Mouse (Mus musculus) cerebellum, adult 2 months (tissue): ENCODE results near the gene Abhd12. TPM values are rescaled to one million over a fixed set of nuclear protein-coding genes. Genes with fewer than 3 reads are reported as not detected.
A peak's percentile ranks its signal among the peaks of the same experiment; 100 is the strongest.

ENCODE experiments used
- DNase-seq, 2 experiments: peaks; one replicate each; pipeline ENCODE4 v3.0.0; 2021
- H3K27ac ChIP-seq: fragments of 200-500 bp; 2 replicates; pipeline ENCODE4 v1.5.1; 2012; ENCODE audit warnings: low read length, control low read depth, inconsistent platforms; ENCODE audit not compliant: insufficient read depth
- H3K27me3 ChIP-seq: fragments of 200-500 bp; 2 replicates; pipeline ENCODE4 v1.6.1; 2012; ENCODE audit warnings: inconsistent platforms, mild to moderate bottlenecking, low read length, moderate library complexity; ENCODE audit not compliant: control insufficient read depth, insufficient read depth
- H3K4me1 ChIP-seq: fragments of 200-500 bp; 2 replicates; pipeline ENCODE4 v1.6.1; 2011; ENCODE audit warnings: low read length; ENCODE audit not compliant: control insufficient read depth, insufficient read depth
- H3K4me3 ChIP-seq: fragments of 200-500 bp; replicated peaks from 2 replicates; pipeline ENCODE3; 2011; ENCODE audit warnings: mild to moderate bottlenecking, low read depth, low read length, control low read depth; ENCODE audit not compliant: insufficient read depth
- CTCF ChIP-seq: fragments of 200-500 bp; IDR thresholded peaks from 2 replicates; pipeline ENCODE4 v1.5.1; 2011; ENCODE audit warnings: low read depth, mild to moderate bottlenecking, control low read depth, low read length, moderate library complexity, borderline replicate concordance; ENCODE audit not compliant: insufficient read depth
- POLR2A ChIP-seq: fragments of 200-500 bp; IDR thresholded peaks from 2 replicates; pipeline ENCODE4 v1.6.1; 2011; ENCODE audit warnings: low read length, control low read depth, borderline replicate concordance; ENCODE audit not compliant: insufficient read depth
- WGBS: fragments of 180-500 bp; shearing (Covaris S2); methylation state at CpG from one replicate; pipeline ENCODE4 v1.1.7; 2018; 5-methylcytosine and 5-hydroxymethylcytosine counted together
- polyA plus RNA-seq: library from polyadenylated mRNA; depleted of rRNA; stranded (reverse); fragments of >200 nt; gene quantifications from 2 replicates; pipeline ENCODE4 v1.2.3, GENCODE M21; 2012

Gene Abhd12
- polyA plus RNA-seq, 1 experiment = 263 TPM

GRCm38 (mm10) chr2:150839686-150840471 is 64.7 kb downstream of the Abhd12 start:
- Histone ChIP-seq H3K27me3 (no peaks in the 10 kb centered on the region), H3K4me3 (no peak overlapping the region), H3K4me1 (no peaks in the 10 kb centered on the region), H3K27ac (no peak overlapping the region)
- WGBS = 45% methylated on average over 12 of the region's 12 CpGs
- no peak for TF ChIP-seq POLR2A
- no peak for TF ChIP-seq CTCF
- peak in 1 of 2 experiments; percentile 29 for DNase-seq

GRCm38 (mm10) chr2:150837781-150838180 is 66.8 kb downstream of the Abhd12 start:
- TF ChIP-seq CTCF (no peak), POLR2A (no peak)
- H3K27ac ChIP-seq = no peak overlapping the region
- no peak overlapping the region for H3K4me3 ChIP-seq
- WGBS = 98% methylated on average over 3 of the region's 3 CpGs
- no peaks in the 10 kb centered on the region for H3K27me3 ChIP-seq
- DNase-seq = no peak
- no peaks in the 10 kb centered on the region for H3K4me1 ChIP-seq

- Histone ChIP-seq H3K4me1 (peaks cover 4% of the 10 kb centered on the region), H3K27me3 (no peaks in the 10 kb centered on the region), H3K27ac (no peak overlapping the region), H3K4me3 (no peak overlapping the region)
- 72% methylated on average over 15 of the region's 15 CpGs for WGBS
- no peak for TF ChIP-seq POLR2A
- TF ChIP-seq CTCF = no peak
- DNase-seq = no peak
Observed at GRCm38 (mm10) chr2:150836906-150837305, 67.6 kb downstream of the Abhd12 start.

- no peak for DNase-seq
- Histone ChIP-seq H3K27ac (no peak overlapping the region), H3K27me3 (no peaks in the 10 kb centered on the region), H3K4me1 (peaks cover 10% of the 10 kb centered on the region), H3K4me3 (no peak overlapping the region)
- TF ChIP-seq POLR2A = no peak
- TF ChIP-seq CTCF = no peak
- 97% methylated on average over 4 of the region's 4 CpGs for WGBS
Observed at GRCm38 (mm10) chr2:150835975-150836374, 68.6 kb downstream of the Abhd12 start.

- Histone ChIP-seq H3K27ac (no peak overlapping the region), H3K4me3 (no peak overlapping the region), H3K4me1 (peaks cover 14% of the 10 kb centered on the region), H3K27me3 (no peaks in the 10 kb centered on the region)
- 45% methylated on average over 7 of the region's 7 CpGs for WGBS
- DNase-seq = no peak
- no peak for TF ChIP-seq CTCF
- TF ChIP-seq POLR2A = no peak
Observed at GRCm38 (mm10) chr2:150834616-150835015, 69.9 kb downstream of the Abhd12 start.

GRCm38 (mm10) chr2:150832029-150832428 is 72.5 kb downstream of the Abhd12 start:
- peak; percentile 68 to 82 for DNase-seq
- Histone ChIP-seq H3K4me1 (peaks cover 14% of the 10 kb centered on the region), H3K4me3 (no peak overlapping the region), H3K27ac (no peak overlapping the region), H3K27me3 (no peaks in the 10 kb centered on the region)
- TF ChIP-seq POLR2A = no peak
- no peak for TF ChIP-seq CTCF
- WGBS = 15% methylated on average over 7 of the region's 7 CpGs

- Histone ChIP-seq H3K4me1 (peaks cover 14% of the 10 kb centered on the region), H3K4me3 (no peak overlapping the region), H3K27ac (no peak overlapping the region), H3K27me3 (no peaks in the 10 kb centered on the region)
- no peak for TF ChIP-seq CTCF
- TF ChIP-seq POLR2A = no peak
- 72% methylated on average over 3 of the region's 3 CpGs for WGBS
- no peak for DNase-seq
Observed at GRCm38 (mm10) chr2:150830911-150831441, 73.6 kb downstream of the Abhd12 start.

- 83% methylated on average over 2 of the region's 2 CpGs for WGBS
- no peak for DNase-seq
- H3K4me3 ChIP-seq = no peak overlapping the region
- TF ChIP-seq CTCF (no peak), POLR2A (no peak)
- no peak overlapping the region for H3K27ac ChIP-seq
- no peaks in the 10 kb centered on the region for H3K27me3 ChIP-seq
- peaks cover 14% of the 10 kb centered on the region for H3K4me1 ChIP-seq
Observed at GRCm38 (mm10) chr2:150830011-150830410, 74.5 kb downstream of the Abhd12 start.

GRCm38 (mm10) chr2:150828654-150829053 is 75.9 kb downstream of the Abhd12 start:
- no peak for DNase-seq
- WGBS = 88% methylated on average over 4 of the region's 4 CpGs
- H3K4me3 ChIP-seq = no peak overlapping the region
- H3K27ac ChIP-seq = no peak overlapping the region
- no peaks in the 10 kb centered on the region for H3K27me3 ChIP-seq
- no peak for TF ChIP-seq POLR2A
- no peak for TF ChIP-seq CTCF
- H3K4me1 ChIP-seq = peaks cover 14% of the 10 kb centered on the region
